Mouse (Mus musculus): ENCODE measurements around the gene Cdc42. TPM values are rescaled to one million over a fixed set of nuclear protein-coding genes. Genes with fewer than 3 reads are reported as not detected.

Cdc42 gene
- polyA plus RNA-seq, 1 experiment: 298 TPM

GRCm38 (mm10) chr4:137356674-137357510, 628 bp downstream of the Cdc42 start:
- no peaks in the 10 kb centered on the region for H3K27me3 ChIP-seq (ENCODE audit: control insufficient read depth, insufficient read depth, insufficient read length)

GRCm38 (mm10) chr4:137350627-137351026, 6.9 kb downstream of the Cdc42 start:
- H3K27me3 ChIP-seq (ENCODE audit: control insufficient read depth, insufficient read depth, insufficient read length): no peaks in the 10 kb centered on the region
- TF ChIP-seq POLR2A (IDR thresholded peaks at IDR 0.05; ENCODE audit: insufficient read length, low read depth) (no peak), USF1 (IDR thresholded peaks at IDR 0.05; ENCODE audit: low read depth) (no peak), E2F4 (IDR thresholded peaks at IDR 0.05; ENCODE audit: insufficient read depth) (no peak), TCF12 (IDR thresholded peaks at IDR 0.05; ENCODE audit: insufficient read depth, poor library complexity, severe bottlenecking) (no peak), MYOD1 (IDR thresholded peaks at IDR 0.05; ENCODE audit: control insufficient read depth in 1 of 3, insufficient read length in 2 of 3, low read depth in 2 of 3) (no peak), TCF3 (IDR thresholded peaks at IDR 0.05; ENCODE audit: insufficient read length, low read depth) (no peak), CEBPB (IDR thresholded peaks at IDR 0.05; ENCODE audit: insufficient read depth, poor library complexity, severe bottlenecking) (no peak), SRF (IDR thresholded peaks at IDR 0.05; ENCODE audit: control insufficient read depth, insufficient read length, low read depth) (no peak), MAX (IDR thresholded peaks at IDR 0.05; ENCODE audit: low read depth) (no peak), MYOG (IDR thresholded peaks at IDR 0.05; ENCODE audit: control insufficient read depth in 1 of 3, insufficient read depth in 1 of 3, insufficient read length in 2 of 3, low read depth in 2 of 3) (no peak), POLR2AphosphoS2 (IDR thresholded peaks at IDR 0.05; ENCODE audit: insufficient read length, low read depth) (no peak), REST (IDR thresholded peaks at IDR 0.05; ENCODE audit: insufficient read depth, insufficient read length) (no peak)
- peaks cover 19% of the 10 kb centered on the region for H3K36me3 ChIP-seq (ENCODE audit: control insufficient read depth, insufficient read depth)
- H3K4me3 ChIP-seq: no peak overlapping the region
- no peak overlapping the region for H3K4me2 ChIP-seq (ENCODE audit: low read depth)
- H3K79me2 ChIP-seq (ENCODE audit: control insufficient read depth, insufficient read depth): peaks cover 100% of the 10 kb centered on the region
- H3ac ChIP-seq (ENCODE audit: control insufficient read depth, insufficient read length): no peak overlapping the region

More at GRCm38 (mm10) chr4:137356674-137357510, 628 bp downstream of the Cdc42 start:
- Histone ChIP-seq H3K4me2 (ENCODE audit: low read depth) (peak overlapping the region; percentile 87), H3ac (ENCODE audit: control insufficient read depth, insufficient read length) (peak overlapping the region; percentile 100), H3K36me3 (ENCODE audit: control insufficient read depth, insufficient read depth) (peaks cover 7% of the 10 kb centered on the region), H3K4me3 (peak overlapping the region; percentile 71), H3K79me2 (ENCODE audit: control insufficient read depth, insufficient read depth) (peaks cover 50% of the 10 kb centered on the region)
- TF ChIP-seq SRF (IDR thresholded peaks at IDR 0.05; ENCODE audit: control insufficient read depth, insufficient read length, low read depth) (no peak), MYOD1 (IDR thresholded peaks at IDR 0.05; ENCODE audit: control insufficient read depth in 1 of 3, insufficient read length in 2 of 3, low read depth in 2 of 3) (peak in 1 of 3 experiments; percentile 23), MAX (IDR thresholded peaks at IDR 0.05; ENCODE audit: low read depth) (no peak), USF1 (IDR thresholded peaks at IDR 0.05; ENCODE audit: low read depth) (no peak), E2F4 (IDR thresholded peaks at IDR 0.05; ENCODE audit: insufficient read depth) (no peak), TCF3 (IDR thresholded peaks at IDR 0.05; ENCODE audit: insufficient read length, low read depth) (no peak), TCF12 (IDR thresholded peaks at IDR 0.05; ENCODE audit: insufficient read depth, poor library complexity, severe bottlenecking) (no peak), CEBPB (IDR thresholded peaks at IDR 0.05; ENCODE audit: insufficient read depth, poor library complexity, severe bottlenecking) (0 out of 2 replicates have a peak, but pooled peaks have one; percentile 34), POLR2AphosphoS2 (IDR thresholded peaks at IDR 0.05; ENCODE audit: insufficient read length, low read depth) (no peak), MYOG (IDR thresholded peaks at IDR 0.05; ENCODE audit: control insufficient read depth in 1 of 3, insufficient read depth in 1 of 3, insufficient read length in 2 of 3, low read depth in 2 of 3) (no peak), POLR2A (IDR thresholded peaks at IDR 0.05; ENCODE audit: insufficient read length, low read depth) (peak; percentile 59), REST (IDR thresholded peaks at IDR 0.05; ENCODE audit: insufficient read depth, insufficient read length) (no peak)

GRCm38 (mm10) chr4:137345790-137346189, 11.7 kb downstream of the Cdc42 start:
- H3K4me3 ChIP-seq: no peak overlapping the region
- H3K79me2 ChIP-seq (ENCODE audit: control insufficient read depth, insufficient read depth): peaks cover 98% of the 10 kb centered on the region
- H3K36me3 ChIP-seq (ENCODE audit: control insufficient read depth, insufficient read depth): peaks cover 11% of the 10 kb centered on the region
- TF ChIP-seq MAX (IDR thresholded peaks at IDR 0.05; ENCODE audit: low read depth) (no peak), E2F4 (IDR thresholded peaks at IDR 0.05; ENCODE audit: insufficient read depth) (no peak), TCF3 (IDR thresholded peaks at IDR 0.05; ENCODE audit: insufficient read length, low read depth) (no peak), POLR2AphosphoS2 (IDR thresholded peaks at IDR 0.05; ENCODE audit: insufficient read length, low read depth) (no peak), MYOG (IDR thresholded peaks at IDR 0.05; ENCODE audit: control insufficient read depth in 1 of 3, insufficient read depth in 1 of 3, insufficient read length in 2 of 3, low read depth in 2 of 3) (no peak), CEBPB (IDR thresholded peaks at IDR 0.05; ENCODE audit: insufficient read depth, poor library complexity, severe bottlenecking) (no peak), SRF (IDR thresholded peaks at IDR 0.05; ENCODE audit: control insufficient read depth, insufficient read length, low read depth) (no peak), TCF12 (IDR thresholded peaks at IDR 0.05; ENCODE audit: insufficient read depth, poor library complexity, severe bottlenecking) (no peak), REST (IDR thresholded peaks at IDR 0.05; ENCODE audit: insufficient read depth, insufficient read length) (no peak), MYOD1 (IDR thresholded peaks at IDR 0.05; ENCODE audit: control insufficient read depth in 1 of 3, insufficient read length in 2 of 3, low read depth in 2 of 3) (no peak), POLR2A (IDR thresholded peaks at IDR 0.05; ENCODE audit: insufficient read length, low read depth) (no peak), USF1 (IDR thresholded peaks at IDR 0.05; ENCODE audit: low read depth) (no peak)
- no peak overlapping the region for H3ac ChIP-seq (ENCODE audit: control insufficient read depth, insufficient read length)
- peak overlapping the region; percentile 18 for H3K4me2 ChIP-seq (ENCODE audit: low read depth)
- H3K27me3 ChIP-seq (ENCODE audit: control insufficient read depth, insufficient read depth, insufficient read length): no peaks in the 10 kb centered on the region

GRCm38 (mm10) chr4:137345112-137345511, 12.4 kb downstream of the Cdc42 start:
- peaks cover 98% of the 10 kb centered on the region for H3K79me2 ChIP-seq (ENCODE audit: control insufficient read depth, insufficient read depth)
- peaks cover 11% of the 10 kb centered on the region for H3K36me3 ChIP-seq (ENCODE audit: control insufficient read depth, insufficient read depth)
- H3K4me2 ChIP-seq (ENCODE audit: low read depth): no peak overlapping the region
- H3ac ChIP-seq (ENCODE audit: control insufficient read depth, insufficient read length): no peak overlapping the region
- H3K27me3 ChIP-seq (ENCODE audit: control insufficient read depth, insufficient read depth, insufficient read length): no peaks in the 10 kb centered on the region
- H3K4me3 ChIP-seq: no peak overlapping the region
- no peak for TF ChIP-seq TCF3 (IDR thresholded peaks at IDR 0.05; ENCODE audit: insufficient read length, low read depth)
- no peak for TF ChIP-seq MYOG (IDR thresholded peaks at IDR 0.05; ENCODE audit: control insufficient read depth in 1 of 3, insufficient read depth in 1 of 3, insufficient read length in 2 of 3, low read depth in 2 of 3)
- TF ChIP-seq TCF12 (IDR thresholded peaks at IDR 0.05; ENCODE audit: insufficient read depth, poor library complexity, severe bottlenecking): no peak
